Mouse (Mus musculus) monocyte, adult 2 months (primary cell): ENCODE measurements around the gene H13.
A peak's percentile ranks its signal among the peaks of the same experiment; 100 is the strongest.
"Not testable (repeated sequence)": the region's sequence is repeated elsewhere in the genome, so short reads cannot be mapped to it uniquely, and the experiment has no call there.

Experiments
- DNase-seq, 2 experiments: peaks; one replicate each; pipeline ENCODE4 v3.0.0; 2022; ENCODE audit warnings: low spot score in 2 of 2, low read depth in 1 of 2

Gene H13

GRCm38 (mm10) chr2:152657398-152657797, 11.9 kb upstream of the H13 start:
- no peak for DNase-seq

- peak in 1 of 2 experiments; percentile 45 for DNase-seq
Observed at GRCm38 (mm10) chr2:152661163-152661562, 8.1 kb upstream of the H13 start.

- not testable (repeated sequence) for DNase-seq
Observed at GRCm38 (mm10) chr2:152666191-152666590, 3.1 kb upstream of the H13 start.

- no peak for DNase-seq
Observed at GRCm38 (mm10) chr2:152669639-152670484, 601 bp downstream of the H13 start.

GRCm38 (mm10) chr2:152670983-152671641, 1.9 kb downstream of the H13 start:
- peak in 1 of 2 experiments; percentile 39 for DNase-seq

- no peak for DNase-seq
Observed at GRCm38 (mm10) chr2:152671642-152671999, 2.4 kb downstream of the H13 start.

GRCm38 (mm10) chr2:152672166-152672565, 2.9 kb downstream of the H13 start:
- no peak for DNase-seq

GRCm38 (mm10) chr2:152674148-152674547, 4.9 kb downstream of the H13 start:
- no peak for DNase-seq

GRCm38 (mm10) chr2:152675252-152675791, 6.1 kb downstream of the H13 start:
- no peak for DNase-seq

GRCm38 (mm10) chr2:152678302-152678701, 9.0 kb downstream of the H13 start:
- DNase-seq = no peak

GRCm38 (mm10) chr2:152678925-152679324, 9.7 kb downstream of the H13 start:
- DNase-seq = no peak

GRCm38 (mm10) chr2:152679701-152680355, 10.6 kb downstream of the H13 start:
- DNase-seq = no peak

GRCm38 (mm10) chr2:152683086-152683485, 13.8 kb downstream of the H13 start:
- DNase-seq = no peak

GRCm38 (mm10) chr2:152686399-152686798, 17.1 kb downstream of the H13 start:
- no peak for DNase-seq

GRCm38 (mm10) chr2:152686806-152687267, 17.6 kb downstream of the H13 start, which contains the start of gene Mcts2:
Gene Mcts2 (plus strand): TSS chr2:152687035.
- no peak for DNase-seq

- DNase-seq = no peak
Observed at GRCm38 (mm10) chr2:152691564-152692217, 22.4 kb downstream of the H13 start.

- DNase-seq = peak in 1 of 2 experiments; percentile 35
Observed at GRCm38 (mm10) chr2:152693233-152693632, 24.0 kb downstream of the H13 start.

GRCm38 (mm10) chr2:152693735-152694134, 24.5 kb downstream of the H13 start:
- DNase-seq = no peak

- DNase-seq = no peak
Observed at GRCm38 (mm10) chr2:152694708-152695107, 25.4 kb downstream of the H13 start.

- DNase-seq = no peak
Observed at GRCm38 (mm10) chr2:152696016-152696415, 26.8 kb downstream of the H13 start.
